Mouse (Mus musculus) heart, adult 2 months (tissue): ENCODE measurements around the gene Xylt1.

ENCODE experiments used
- CTCF ChIP-seq: fragments of 200-600 bp; IDR thresholded peaks from 2 replicates; pipeline ENCODE4 v1.8.1; 2022; ENCODE audit warnings: antibody characterized with exemption, mild to moderate bottlenecking, moderate library complexity
- POLR2A ChIP-seq: fragments of 200-500 bp; IDR thresholded peaks from 2 replicates; pipeline ENCODE4 v1.6.1; 2011; ENCODE audit warnings: mild to moderate bottlenecking, low read depth, low read length, control low read depth; ENCODE audit not compliant: insufficient read depth

- no peak for TF ChIP-seq CTCF
- TF ChIP-seq POLR2A: no peak
Measured at GRCm38 (mm10) chr7:117541056-117541455, 160.3 kb downstream of the Xylt1 start.
